Mouse (Mus musculus): ENCODE measurements at regions not wholly inside any gene's neighbourhood (a gene's known extent, or its start where the extent isn't known, plus 50 kb on each side); places are given as distances from the start of the nearest gene placed in this dataset.

GRCm38 (mm10) chr14:23237376-23237775 is 776.9 kb downstream of the Kcnma1 start:
- no peak for DNase-seq

DNA sequence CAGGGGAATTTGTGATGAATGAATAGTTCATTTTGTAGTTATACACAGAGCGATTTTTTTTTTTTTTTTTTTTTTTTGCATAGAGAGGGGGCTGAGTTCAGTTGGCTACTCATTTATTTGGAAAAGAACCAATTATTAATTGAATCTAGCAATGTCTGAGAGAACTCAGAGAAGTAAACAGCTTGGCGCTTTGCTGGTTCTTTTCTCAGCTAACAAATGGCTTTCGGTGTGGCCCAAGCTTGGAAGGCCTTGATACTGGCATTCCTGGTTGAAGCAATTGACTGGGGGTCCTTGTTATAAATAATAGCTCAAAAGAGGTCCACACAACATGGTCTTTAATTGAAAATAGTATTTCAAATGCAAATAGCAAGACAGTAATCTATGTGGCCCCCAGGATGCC is 815.6 kb downstream of the Kcnma1 start:
- no peak for DNase-seq

- DNase-seq, result no peak
Observed at GRCm38 (mm10) chr14:23194569-23195529, 819.4 kb downstream of the Kcnma1 start.

DNA sequence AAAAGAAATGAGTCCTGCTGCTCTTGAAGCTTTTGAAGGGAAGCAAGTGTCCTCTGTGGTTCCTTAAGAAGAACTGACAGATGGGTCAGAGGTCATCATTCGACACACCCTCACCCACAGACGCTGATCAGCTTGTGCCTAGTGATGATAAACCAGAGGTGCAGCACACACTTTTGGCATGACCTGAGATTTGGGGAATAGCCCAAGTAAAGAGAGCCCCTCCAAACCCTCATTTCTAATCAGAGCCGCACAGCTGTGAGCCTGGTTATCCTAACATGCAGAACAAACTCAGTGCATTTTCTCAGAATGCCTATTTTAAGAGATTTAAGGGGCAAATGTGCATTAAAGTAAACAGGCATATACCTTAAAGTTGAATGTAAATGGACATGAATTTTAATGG is 821.7 kb downstream of the Kcnma1 start:
- no peak for DNase-seq

DNA sequence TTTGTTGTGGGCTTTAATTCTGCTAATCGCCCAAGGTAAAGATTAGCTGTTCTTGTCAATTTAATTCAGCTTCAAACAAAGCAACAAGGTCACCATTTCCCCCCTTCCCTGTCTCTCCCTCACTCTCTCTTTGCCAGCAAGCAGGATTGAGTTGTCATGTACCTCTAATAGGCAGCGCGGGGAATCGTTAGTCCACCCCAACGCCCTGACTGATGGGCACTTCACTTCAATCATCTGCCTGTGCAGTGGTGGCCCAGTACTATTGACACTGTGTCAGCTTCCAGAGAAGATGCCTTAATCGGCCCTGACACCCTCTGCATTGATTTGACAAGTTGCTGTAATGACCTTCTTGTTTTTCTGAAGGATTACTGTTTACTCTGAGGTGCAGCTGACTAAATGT is 828.9 kb downstream of the Kcnma1 start:
- DNase-seq, result no peak

- DNase-seq, result no peak
Observed at GRCm38 (mm10) chr14:23169346-23169745, 844.9 kb downstream of the Kcnma1 start.

- DNase-seq, result no peak
Observed at GRCm38 (mm10) chr14:23160567-23160966, 853.7 kb downstream of the Kcnma1 start.

- no peak for DNase-seq
Observed at GRCm38 (mm10) chr14:23150431-23150830, 863.9 kb downstream of the Kcnma1 start.

DNA sequence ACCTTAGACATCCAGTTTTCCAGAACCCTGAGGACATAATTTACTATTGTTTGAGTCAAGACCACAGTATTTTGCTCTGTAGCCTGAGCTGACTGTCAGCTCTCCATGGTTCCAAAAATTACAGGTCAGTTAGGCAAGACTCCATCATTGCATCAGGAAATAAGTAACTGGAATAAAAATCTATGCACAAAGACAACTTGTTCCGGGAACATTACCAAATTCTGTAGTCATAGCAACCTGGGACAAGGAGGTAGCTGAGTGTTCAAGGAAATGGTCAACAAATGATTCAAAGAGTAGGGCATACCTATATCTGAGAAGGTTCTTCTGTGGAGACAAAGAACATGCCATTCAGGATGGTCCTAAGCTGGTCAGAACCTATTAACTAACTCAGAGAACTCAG is 867.3 kb downstream of the Kcnma1 start:
- no peak for DNase-seq

DNA sequence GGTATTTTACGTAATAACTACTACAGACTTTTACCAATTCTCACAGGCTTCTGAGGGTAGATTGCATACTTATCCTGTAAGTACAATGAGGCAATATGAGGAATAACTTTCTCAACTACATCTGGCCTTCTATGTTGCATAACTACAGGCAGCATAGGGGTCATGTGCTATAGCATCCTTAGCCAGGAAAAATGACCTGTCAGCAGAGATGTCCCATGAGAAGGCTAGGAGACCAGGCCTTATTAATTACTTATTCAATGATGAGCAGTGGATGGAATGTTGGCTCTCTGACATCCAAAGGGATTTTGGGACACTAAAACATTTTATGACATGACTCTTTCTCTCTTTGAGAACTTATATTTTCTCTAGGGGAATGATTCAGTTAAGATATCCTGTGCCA is 873.9 kb downstream of the Kcnma1 start:
- DNase-seq, result no peak

GRCm38 (mm10) chr14:23134723-23135122 is 879.6 kb downstream of the Kcnma1 start:
- no peak for DNase-seq

DNA sequence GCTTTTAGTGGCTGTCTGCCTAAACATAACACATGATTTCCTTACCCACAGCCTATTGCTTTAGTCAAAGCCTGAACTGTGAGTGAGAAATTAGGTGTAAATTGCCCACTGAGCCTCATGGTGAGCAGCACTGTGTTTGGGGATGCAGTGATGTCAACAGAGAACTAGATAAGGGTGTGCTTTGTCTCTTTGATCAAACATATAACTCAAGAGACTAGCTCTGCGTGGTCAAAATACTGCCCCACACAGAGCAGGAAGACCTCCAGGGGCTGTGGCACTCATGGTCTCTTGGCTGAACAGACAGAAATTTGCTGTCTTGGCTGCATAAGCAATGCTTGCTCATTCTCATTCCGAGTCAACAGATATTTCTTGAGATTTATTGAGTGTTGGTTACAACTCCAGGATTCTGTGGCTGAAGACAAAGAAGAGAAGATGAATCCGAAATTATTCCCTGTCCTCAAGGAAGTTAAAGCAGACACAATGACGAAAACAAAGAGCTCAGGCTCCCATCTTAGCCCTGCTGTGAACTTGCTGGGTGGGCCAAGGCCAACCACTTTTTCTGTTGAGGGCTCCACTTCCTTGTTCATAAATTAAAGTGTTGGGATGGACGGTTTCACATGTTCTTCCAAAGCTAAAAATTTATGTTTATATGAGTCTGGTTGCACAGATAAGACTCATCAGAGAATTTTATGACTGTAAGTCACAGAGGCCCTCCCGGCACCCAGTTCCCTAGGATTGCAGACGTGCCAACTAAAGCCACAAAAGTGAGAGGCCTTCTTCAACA is 882.4 kb downstream of the Kcnma1 start:
- DNase-seq, result peak; percentile 27

- DNase-seq, result no peak
Observed at GRCm38 (mm10) chr14:23115889-23116510, 898.3 kb downstream of the Kcnma1 start.

GRCm38 (mm10) chr14:23114910-23115309 is 899.4 kb downstream of the Kcnma1 start:
- DNase-seq, result peak; percentile 7

DNA sequence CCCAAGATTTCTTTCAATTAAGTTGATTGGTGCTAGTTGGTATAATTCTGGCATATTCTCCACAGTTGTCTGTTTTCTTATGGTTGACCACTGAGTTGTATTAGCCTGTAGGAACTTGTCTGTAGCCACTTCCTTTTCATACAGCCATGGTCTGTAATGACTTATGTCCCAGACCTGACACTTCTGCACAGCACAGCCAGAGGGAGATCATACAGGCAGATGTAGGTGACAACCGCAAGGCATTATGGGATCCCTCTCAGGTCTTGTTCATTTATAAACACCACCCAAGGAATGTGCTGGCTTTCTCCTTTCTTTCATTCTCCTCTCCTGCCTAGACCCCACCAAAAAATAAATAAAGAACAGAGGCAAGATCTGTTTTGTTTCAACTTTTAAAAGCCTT is 899.8 kb downstream of the Kcnma1 start:
- no peak for DNase-seq

DNA sequence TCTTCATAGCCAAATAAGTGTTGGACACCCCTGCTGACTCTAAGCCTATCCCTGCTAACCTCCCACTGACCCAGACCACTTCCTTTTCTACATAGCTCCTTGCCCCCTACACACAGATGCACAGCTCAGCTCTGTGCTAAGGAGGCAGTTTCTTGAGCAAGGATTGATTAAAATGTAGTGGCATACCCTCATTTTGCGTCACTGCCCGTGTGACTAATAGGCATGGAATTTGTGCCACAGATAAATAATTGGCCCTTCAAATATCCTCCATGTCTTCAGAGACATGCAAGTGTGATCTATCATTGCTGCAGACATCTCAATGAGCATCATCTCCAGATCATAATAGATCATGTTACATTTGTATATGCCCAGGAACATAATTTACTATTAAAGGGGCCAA is 901.9 kb downstream of the Kcnma1 start:
- DNase-seq, result no peak

- no peak for DNase-seq
Observed at GRCm38 (mm10) chr14:23108590-23108989, 905.7 kb downstream of the Kcnma1 start.

DNA sequence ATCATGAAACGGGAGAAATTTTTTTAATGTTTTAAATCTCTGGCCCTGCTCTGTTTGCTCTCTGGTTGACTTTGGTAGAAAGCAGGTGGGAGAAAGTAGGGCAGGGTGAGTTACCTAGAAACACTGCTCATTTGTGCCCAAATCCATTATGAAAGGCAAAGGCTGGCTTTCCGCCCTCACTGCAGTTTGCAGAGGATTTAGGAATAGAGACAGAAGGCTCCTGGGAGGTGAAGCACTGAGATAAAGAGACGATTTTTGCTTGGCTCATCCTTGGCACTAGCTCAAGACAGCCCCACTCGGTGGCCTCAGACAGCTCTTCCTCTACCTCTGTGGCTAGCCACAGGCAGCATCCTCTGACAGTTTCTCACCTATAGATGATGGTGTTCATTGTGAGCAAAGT is 906.8 kb downstream of the Kcnma1 start:
- DNase-seq, result no peak
